Mouse (Mus musculus) adrenal gland, postnatal 25 days (tissue): Measurements from ENCODE around the gene Csnk2a2. TPM values are rescaled to one million over a fixed set of nuclear protein-coding genes. Genes with fewer than 3 reads are reported as not detected.

ENCODE experiments used
- DNase-seq: peaks from one replicate; pipeline ENCODE4 v3.0.0; 2021; ENCODE audit warnings: mixed read lengths
- total RNA-seq: library from RNA; stranded (reverse); gene quantifications from 2 replicates; pipeline ENCODE4 v1.2.3, GENCODE M21; 2021

The Csnk2a2 gene
- total RNA-seq, 1 experiment from 2014 or later: 88.3 TPM

DNA sequence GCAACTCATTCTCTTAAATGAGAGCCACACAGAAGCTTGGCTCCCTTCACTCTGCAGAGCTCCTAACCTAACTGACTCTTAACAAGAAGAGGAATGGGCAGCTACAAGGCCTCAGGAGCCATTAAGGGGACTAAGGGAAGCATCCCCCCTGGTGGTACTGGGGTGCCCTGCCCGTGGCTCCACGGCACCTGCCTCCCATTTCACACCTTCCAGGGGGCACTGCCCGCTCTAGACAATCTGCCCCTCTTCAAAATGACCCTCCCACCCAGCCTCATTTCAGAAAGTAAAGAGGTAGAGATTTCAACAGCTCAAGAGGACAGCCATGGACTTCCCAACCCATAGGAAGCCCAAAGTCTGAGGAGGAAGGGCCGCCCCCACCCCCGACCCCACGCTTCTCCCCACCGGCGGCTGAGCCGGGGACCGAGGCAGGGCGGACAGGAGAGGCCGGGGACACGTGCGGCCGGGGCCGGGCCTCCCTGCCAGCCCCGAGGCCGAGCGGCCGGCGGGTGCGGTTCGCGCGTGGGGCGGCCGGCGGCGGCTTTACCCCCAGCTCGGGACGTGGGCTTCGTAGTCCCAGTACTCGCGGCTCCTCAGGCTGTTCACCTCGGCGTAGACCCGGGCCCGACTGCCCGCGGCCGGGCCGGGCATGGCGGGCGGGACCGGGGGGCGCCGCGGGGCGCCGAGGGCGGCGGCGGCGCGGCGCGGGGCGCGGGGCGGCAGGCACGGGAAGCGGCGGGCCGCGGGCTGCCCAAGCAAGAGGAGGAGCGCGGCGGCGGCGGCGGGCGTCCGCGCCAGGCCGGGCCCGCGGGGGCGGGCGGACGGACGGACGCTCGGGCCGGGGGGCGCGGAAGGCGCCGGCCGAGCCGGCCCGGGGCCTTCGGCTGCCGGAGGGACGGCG, 1.8 kb downstream of the Csnk2a2 start:
- DNase-seq: no peak

DNA sequence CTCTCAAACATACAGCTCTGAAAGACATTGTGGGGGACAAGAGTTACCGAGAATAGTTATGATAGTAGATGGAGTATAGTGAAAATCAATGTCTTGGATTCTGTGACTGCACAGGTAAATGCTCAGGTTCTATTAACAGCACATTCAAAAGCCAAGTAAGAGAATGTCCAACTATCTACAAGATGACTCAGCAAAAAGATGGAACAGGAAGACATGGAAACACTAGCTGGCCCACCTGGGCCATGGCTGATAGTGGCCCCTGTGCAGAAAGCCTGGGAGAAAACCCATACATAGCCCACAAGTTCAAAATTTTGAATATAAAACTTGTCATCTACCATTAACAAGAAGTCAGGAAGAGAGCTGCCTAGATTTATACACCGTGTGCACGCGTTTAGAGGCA, 19.8 kb downstream of the Csnk2a2 start:
- no peak for DNase-seq

DNA sequence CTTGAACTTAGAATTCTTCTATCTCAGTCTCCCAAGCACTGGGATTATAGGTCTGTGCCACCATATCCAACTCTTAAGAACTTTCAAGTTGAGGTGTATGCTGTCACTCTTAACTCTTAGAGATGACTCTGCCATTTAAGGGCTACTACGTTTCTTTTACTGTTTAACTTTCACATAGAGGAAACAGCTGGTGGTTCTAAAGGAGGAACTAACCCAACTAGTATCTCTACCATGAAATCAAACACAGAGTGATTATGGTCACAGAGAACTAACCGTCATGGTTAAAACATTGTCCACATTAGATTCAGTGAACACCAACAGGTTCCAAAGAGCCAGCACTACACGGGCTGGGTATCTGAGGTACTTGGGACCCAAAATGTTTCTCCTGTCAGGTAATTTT, 20.8 kb downstream of the Csnk2a2 start:
- DNase-seq: no peak

DNA sequence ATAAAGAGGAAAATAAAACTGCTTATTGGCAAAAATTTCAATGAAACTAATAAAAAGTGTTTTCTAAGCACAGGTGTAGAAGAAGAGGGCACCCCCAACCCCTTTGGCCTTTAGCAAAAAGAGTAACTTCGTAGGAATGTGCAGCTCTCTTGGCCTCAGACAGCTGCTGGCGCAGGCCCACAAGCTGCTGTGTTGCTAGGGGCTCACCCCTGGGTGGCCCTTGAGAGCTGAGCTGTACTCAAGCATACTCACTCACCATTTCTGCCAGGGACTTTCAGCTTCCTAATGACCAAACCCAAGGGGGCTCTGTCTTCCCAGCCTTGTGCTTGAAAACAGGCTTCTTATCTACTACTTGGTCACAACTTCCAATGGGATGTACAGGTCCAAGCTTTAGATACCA, 23.3 kb downstream of the Csnk2a2 start:
- DNase-seq: peak; percentile 22

DNA sequence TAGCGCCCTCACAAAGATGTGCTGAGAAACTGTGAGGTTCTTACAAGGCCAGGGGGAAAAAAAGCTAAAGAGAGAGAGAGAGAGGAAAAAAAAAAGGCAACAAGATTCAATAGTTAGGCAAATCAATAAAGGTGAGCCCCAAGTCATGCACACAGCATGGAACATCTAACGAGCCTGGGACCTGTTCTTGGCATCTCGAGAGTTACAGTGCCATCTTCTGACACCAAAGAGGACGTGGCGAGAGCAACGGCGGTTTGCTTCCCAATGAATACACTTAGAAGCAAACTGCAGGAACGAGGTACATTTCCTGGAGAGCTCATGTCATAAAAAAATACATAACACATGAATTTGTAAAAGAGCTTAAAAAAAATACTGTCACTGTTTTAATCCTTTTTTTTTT, 37.3 kb downstream of the Csnk2a2 start:
- DNase-seq: no peak

DNA sequence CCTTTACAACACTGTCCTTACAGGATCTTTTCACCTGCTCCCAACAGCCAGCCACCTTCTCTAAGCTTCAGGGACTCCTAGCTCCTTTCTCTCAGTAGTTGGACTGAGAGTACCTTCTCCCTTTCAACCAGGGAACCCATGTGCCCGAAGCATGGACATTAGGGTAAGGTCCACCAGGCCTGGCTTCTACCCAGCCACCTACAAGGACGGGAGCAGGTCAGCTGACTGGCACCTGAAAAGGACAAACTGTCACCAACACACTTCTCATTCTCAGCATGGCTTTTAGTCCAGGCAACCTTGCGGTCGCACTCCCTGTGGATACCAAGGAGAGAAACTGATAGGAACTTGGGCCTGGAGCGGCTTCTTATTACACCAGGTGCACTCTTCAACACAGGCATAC, 39.6 kb downstream of the Csnk2a2 start:
- no peak for DNase-seq

DNA sequence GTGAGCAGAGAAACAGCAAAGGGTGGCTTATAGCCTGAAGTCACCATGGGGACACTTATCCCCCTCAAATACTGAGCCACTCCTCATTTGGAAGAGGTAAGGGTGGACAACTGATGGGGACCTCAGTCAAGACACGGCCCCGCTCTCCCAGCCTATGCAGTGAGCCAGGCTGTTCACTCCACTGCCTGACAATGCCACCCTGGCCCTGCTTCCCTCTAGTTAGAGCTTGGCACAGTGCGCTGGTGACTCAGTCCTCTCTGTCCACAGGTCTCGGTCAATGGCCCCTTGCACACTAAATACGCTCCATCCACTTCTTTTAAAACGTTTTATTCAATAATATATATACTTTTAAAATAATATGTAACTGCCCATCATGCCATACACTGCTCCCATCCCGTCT, 42.2 kb downstream of the Csnk2a2 start:
- DNase-seq: peak; percentile 72

DNA sequence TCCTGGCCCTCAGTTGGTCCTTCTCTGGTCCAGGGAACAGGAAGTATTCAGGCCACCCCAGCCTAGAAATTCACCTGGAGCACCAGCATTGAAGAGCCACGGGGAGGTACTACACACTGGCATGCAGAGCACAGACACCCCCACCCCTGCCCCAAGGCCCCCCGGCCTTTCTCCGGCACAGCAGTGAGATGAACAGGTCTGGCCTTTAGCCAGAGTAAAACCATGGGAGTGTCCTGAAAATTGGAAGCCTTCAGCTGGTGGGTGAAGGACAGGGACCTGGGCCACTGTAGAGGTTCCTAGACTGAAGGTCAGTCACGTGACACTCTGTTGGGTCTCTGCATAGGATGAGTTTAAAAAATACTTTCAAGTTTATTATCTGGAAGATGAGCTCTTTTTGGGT, 44.8 kb downstream of the Csnk2a2 start:
- no peak for DNase-seq

DNA sequence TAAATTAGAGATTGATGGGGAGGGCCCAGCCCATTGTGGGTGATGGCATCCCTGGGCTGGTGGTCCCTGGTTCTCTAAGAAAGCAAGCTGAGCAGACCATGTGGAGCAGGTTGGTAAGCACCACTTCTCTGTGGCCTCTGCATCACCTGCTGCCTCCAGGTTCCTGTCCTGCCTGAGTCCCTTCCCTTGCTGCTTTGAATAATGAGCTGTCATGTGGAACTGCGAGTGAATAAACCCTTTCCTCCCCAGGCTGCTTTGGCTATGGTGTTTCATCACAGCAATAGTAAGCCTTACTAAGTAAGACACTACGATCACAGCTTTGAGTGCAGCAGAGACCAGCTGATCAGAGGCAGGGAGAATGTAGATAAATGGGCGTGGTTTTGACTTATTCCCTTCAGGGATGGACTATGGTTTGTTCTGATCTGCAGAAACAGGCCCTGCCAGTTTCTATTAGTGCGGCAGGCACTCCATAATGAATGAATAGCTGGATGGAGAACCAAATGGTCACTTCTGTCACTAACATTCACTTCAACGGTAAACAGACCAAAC, 48.3 kb downstream of the Csnk2a2 start:
- no peak for DNase-seq

DNA sequence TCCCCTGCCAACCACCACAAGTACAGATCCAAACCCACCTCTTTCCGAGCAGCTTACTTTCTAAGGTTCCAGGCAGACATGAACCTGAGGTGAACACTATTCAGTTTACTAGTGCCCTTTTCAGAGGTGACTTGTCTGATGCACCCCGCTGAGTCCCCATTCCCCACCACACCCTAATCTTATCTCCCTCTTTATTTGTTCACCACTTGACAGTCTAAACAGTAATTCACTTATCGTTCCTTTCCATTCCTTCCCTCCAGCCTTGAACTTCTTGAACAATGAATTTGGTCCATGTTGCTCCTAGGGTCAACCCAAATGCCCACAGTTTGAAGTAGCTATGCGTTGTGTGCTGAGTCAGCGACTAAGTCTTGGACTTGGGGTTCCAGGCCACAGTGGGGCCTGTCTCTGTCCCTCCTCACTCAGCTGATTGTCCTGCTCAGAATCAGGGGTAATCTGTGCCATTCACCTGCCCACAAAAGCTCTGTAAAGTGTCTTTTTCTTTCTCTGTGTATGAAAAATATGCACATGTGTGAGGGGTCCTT, 49.6 kb downstream of the Csnk2a2 start:
- DNase-seq: no peak

DNA sequence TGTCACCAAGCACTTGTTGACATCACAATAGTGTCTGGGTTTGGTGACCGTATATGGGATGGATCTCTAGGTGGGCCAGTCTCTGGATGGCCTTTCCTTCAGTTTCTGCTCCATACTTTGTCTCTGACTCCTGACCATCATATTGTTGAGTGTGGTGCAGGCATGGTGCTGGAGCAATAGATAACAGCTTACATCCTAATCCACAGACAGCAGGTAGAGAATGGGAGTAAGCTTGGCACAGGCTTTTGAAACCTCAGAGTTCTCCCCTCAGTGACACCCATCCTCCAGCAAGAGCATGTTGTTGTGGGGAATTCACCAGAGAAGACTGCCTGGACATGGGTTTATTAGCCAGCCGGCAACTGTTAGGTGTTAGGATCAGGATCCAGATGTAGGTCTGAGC, 50.4 kb downstream of the Csnk2a2 start:
- no peak for DNase-seq

DNA sequence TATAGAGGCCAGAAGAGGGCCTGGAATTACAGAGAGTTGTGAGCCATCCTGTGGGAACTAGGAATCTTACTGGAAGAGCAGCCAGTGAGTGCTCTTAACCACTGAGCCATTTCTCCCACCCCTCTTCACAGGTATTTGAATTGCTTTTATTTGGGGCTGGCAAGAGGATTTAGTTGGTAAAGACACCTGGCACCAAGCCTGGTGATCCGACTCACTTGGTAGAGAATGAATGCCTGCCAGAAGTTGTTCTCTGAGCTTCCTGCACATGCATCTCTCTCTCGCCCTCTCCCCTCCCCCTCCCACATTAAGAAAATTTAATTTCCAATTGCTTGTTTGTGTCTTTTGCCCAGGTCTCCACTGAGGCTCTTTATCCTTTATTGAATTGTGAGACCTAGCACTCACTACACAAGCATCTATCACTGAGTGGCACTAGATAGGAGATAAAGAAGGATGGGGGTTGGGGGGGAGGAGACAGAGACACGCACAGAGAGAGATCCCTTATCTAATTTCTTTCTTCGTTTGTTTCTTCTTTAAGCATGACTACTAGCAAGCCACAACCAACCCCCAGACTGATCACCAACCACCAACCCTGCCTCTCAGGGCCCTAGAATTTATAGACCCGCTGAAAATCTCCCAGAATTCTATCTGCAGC, 52.4 kb downstream of the Csnk2a2 start:
- DNase-seq: no peak

DNA sequence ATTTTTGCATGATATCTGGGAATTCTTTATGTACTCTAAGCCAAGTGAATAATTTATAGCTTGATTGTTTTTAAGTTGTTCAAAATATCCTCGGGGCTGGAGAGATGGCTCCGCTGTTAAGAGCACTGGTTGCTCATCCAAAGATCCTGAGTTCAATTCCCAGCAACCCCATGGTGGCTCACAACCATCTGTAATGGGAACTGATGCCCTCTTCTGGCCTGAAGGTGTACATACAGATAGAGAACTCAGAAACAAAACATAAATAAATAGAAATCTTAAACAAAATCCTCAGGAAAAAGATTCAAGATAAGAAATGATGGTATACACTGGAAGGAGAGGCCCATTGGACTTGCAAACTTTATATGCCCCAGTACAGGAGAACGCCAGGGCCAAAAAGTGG, 53.9 kb downstream of the Csnk2a2 start:
- DNase-seq: no peak

DNA sequence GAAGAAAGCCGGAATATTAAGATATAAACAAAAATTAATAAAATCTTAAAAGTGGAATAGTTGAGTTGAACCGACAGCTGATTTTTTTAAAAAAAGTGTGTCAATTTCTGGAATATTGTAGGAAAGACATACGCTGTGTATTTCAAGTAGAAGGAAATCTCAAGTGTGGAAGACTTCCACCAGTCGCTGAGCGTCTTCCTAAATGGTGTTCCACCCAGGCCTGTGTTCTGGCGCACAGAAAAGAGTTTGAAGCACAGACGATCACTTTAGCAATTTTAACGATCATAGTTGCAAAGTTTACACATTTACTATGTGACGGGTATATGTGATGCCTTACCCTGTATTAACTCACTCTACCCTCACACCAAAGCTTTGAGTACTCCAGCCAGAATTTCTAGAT, 54.4 kb downstream of the Csnk2a2 start:
- no peak for DNase-seq

DNA sequence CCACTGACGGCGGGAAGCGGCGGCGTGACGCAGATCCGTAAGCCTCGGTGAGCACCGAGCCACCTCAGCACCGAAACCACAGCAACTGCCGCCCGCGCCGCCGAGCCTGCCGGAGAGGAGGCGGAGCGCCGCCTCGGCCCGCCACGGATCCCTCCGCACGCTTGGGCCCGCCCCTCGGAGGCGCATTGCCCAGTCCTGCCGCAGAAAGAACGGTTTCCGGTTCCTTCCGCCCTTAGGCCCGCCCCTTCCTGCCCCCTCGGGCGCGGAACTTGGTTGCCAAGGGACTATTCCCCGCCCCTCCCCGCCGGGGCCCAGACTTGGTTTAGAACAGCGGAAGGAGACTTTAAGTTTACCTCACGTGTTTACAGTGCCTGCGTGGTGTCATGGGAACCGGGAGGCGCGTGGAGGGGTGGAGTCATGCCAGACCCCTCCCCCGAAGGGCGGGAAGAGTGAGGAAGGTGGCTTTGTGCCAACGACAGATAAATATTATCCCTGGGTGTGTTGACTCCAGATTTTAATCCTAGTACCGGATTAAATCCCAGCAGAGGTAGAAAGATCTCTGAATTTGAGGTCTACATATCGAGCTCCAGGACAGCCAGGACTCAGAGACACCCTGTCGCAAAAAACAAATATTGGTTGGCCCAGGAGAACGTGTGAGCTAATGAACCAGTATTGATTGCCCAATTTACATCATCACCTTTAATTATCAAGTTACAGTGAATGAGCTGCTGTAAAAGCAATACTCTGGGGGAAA, 55.0 kb downstream of the Csnk2a2 start, which contains the start of gene Cfap20:
TSS of gene Cfap20 (minus strand) at position 184 of the 754 bp plus-strand sequence.
- peak; percentile 99 for DNase-seq

DNA sequence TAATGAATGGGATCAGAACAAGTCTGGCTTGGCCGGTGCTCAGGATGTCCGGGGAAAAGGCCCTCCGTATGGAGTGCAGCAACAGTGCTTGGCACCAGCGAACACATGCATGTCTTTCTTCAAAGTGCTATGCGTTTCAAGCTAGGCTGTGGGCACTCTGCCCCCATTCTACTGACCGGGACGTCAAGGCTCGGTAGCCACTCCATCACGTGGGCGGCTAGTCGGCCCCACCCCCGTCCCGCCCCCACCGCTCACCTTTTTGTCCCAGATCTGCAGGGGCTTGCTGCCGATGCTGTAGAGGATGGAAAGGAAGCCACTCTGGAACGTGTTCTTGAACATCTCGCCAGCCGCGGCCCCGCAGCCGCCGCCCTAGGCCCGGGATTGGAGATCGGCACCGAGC, 55.6 kb downstream of the Csnk2a2 start:
- DNase-seq: peak; percentile 48

DNA sequence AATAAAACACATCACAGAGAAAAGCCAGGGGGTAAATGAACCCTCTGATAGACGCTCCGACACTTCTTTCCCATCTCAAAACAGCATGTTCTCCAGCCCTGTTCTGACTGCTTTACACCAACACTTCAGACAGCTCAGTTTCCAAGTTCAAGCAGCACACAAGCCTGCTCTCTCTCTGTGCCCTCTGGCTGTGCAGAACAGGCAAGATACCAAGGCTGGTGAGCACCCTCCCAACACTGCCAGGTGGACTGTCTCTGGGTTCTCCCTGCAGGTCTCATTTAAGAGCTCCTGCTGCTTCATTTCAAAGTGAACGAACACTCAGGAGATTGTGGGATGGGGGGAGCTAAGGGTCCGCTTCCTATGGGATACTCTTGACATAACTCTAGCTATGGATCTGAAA, 56.7 kb downstream of the Csnk2a2 start:
- DNase-seq: no peak

DNA sequence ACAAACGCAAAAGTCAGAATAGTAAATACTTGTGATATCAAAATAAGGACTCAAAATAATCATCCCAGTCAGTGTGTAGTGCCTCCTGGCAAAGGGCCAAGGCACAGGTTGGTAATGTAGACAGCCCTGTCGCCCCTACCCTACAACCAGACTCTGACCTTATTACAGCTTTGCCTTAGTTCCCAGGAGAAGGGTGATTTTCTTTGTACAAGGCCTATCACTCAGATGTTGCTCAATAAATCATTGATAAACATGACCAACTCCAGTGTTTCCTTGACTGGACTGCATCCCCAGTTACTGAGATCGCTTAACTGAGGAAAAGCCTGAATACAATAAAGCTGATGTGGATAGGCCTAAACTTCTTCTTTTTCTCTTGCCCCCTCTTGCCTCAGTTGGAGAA, 57.4 kb downstream of the Csnk2a2 start:
- no peak for DNase-seq

DNA sequence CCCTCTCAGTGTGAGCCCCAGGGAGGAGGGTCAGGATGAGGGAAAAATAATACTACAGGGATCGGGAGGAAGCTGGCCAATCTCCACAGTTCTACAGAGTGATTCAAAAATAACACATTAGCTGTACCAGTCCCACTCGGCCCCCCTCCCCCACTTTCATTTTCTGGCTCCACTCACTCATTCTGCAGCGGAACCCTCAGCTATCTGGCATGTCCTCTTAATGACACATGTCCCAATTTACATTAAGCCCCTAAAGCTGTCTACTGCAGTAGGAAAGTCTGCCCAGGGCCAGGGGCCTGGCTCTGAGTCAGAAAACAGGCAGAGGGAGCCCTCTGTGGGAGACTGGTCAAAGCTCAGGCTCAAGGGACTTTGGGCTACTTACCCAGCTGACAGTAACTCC, 59.9 kb downstream of the Csnk2a2 start:
- peak; percentile 38 for DNase-seq

DNA sequence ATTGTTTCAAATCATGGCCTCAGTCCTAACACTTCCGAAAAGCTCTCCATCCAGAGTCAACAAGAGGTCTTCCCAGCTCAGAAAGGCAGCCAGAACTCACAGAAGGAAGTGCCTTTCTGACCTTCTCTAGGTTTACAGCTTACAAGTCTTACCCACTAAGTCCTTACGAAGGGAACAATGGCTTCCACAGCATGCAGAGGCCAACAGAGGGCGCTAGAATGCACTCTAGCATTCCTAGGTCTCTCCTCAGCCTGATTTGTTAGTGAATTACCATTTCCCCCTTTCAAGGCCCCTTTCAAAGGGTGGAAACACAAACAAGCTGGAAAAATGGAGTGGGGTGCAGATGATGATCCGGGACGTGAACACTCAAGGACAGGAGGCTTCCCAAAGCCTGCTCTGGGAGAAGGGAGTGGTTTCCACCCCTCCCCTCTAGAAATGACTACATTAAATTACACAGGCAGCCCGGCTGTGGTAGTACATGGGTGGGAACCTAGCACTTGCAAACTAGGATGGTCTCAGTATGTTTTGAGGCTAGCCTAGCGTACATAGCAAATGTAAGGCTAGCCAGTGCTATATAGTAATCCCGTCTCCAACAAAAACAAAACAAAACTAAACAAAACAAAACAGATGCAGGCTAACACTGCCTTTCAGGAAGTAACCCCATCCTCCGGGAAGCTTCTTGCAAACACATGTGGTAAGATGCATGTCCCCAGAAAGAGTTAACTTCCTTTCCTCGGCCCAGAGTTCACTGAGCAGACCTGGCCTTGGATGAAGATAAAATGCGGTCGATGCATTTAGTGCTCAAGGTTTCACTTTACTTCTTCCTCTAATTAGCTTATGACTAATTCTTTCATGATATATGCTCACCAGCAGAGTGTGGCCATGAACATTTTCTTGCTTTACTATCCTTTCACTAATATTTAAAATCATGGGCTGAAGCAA, 62.0 kb downstream of the Csnk2a2 start:
- DNase-seq: peak; percentile 74

DNA sequence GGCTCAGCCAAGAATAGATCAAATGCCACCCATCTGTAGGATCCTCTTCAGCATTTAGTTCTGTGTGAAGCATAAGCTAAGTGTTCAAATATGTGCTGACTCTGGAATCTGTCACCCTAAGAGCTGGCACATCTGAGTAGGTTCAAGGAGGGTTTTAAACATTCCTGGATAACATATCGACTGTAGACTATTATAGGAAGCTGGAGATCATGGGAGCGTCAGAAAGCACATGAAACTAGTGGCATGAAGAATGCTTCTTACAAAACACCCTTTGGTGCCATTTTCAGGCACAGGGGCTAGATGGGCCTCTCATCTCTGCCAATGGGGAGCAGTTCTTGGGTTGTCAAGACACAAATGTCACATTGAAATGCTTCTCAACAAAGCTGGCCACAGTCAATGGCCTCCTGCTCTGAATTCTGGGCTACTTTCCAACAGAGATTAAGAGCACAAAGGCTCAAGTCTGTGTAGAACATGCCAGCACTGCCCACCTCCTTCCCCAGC, 63.0 kb downstream of the Csnk2a2 start:
- no peak for DNase-seq
